Comparison of ENCODE assay signal across 13 mouse cellular contexts in the genomic region with DNA sequence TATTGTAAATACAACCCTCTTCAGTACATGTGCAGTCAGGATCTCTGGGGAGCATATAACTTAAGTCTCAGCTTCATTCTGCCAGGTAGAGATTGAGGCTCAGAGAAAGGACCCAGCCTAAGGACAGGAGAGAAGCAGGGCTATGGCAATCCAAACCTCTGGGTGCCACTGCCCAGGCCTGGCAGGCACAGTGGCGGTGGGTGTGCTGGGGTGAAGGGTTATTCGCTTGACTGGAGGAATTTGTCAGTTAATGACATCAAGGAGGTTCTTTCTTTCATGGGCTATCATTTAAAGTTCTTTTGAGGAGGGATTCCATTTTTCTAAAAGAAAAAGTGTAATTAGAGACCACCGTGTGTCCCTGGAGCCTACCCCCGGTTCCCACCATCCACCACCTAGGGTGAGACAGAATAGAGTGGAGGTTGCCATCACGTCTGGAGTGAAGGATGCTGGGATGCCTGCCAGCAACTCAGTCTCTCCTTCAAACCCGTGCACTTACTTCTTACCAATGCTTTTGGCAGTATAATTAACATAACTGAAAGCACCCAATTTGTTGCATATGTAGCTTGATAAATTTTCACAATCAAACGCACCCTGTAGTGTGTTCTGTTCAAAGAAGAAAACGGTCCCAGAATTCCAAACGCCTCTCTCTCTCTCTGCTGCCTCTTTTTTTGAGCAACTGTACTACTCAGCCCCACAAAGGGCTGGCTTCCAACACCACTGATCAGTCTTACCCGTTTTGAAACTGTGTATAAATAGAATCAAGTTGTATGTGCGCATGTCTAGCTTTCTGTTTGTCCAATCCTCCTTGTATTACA. TPM values are rescaled to one million over a fixed set of nuclear protein-coding genes. Genes with fewer than 3 reads are reported as not detected.
DNase-seq lines count a peak whose midpoint lies in the region; ATAC-seq and TF ChIP-seq lines count a peak whose summit lies in the region.
"Had no signal": no experiment of that assay in that cellular context is flagged by ENCODE, and none has a peak within 500 bp of the region (broad histone marks: within the 10 kb centered on the region; RNA-seq: fewer than 3 reads in every experiment).

No protein-coding gene starts in this region.

- TF ChIP-seq POLR2A in heart, adult 2 months (IDR thresholded peaks at IDR 0.05; ENCODE audit: insufficient read depth, low read depth, low read length): no peak

- TF ChIP-seq CTCF in heart, adult 2 months (IDR thresholded peaks at IDR 0.05): no peak
- no peak for TF ChIP-seq CTCF in hindbrain, postnatal 0 days (IDR thresholded peaks at IDR 0.05; ENCODE audit: low read depth)

- no peaks in the 10 kb centered on the region for H3K9me3 ChIP-seq in lung, embryonic 16.5 days (ENCODE audit: control insufficient read depth, low read length)
- H3K9me3 ChIP-seq in hindbrain, postnatal 0 days (ENCODE audit: low read length): no peaks in the 10 kb centered on the region
- H3K9me3 ChIP-seq: liver, embryonic 13.5 days had no signal

- H3K4me2 ChIP-seq in lung, embryonic 16.5 days (ENCODE audit: low read depth, low read length): no peak overlapping the region
- 0 out of 2 replicates have a peak overlapping the region, but pooled peaks have one; percentile 2 for H3K4me2 ChIP-seq in hindbrain, postnatal 0 days (ENCODE audit: low read depth, low read length)
- H3K4me2 ChIP-seq: heart, embryonic 11.5 days; liver, embryonic 13.5 days had no signal

- no peak overlapping the region; the same call in 1 of the 2 replicates for H3K4me3 ChIP-seq in heart, adult 2 months
- no peak overlapping the region for H3K4me3 ChIP-seq in lung, embryonic 16.5 days (ENCODE audit: low read length)
- H3K4me3 ChIP-seq in hindbrain, postnatal 0 days (ENCODE audit: low read length): no peak overlapping the region
- H3K4me3 ChIP-seq: liver, embryonic 13.5 days; megakaryocyte, embryonic 14.5 days had no signal

- 48% methylated on average over 11 of the region's 11 CpGs for WGBS in heart, adult 2 months
- WGBS in lung, embryonic 16.5 days: 36% methylated on average over 11 of the region's 11 CpGs
- 23% methylated on average over 11 of the region's 11 CpGs for WGBS in hindbrain, postnatal 0 days

- no peaks in the 10 kb centered on the region for H3K79me2 ChIP-seq in heart, adult 2 months (replicated peaks; ENCODE audit: control insufficient read depth, insufficient read depth, low read length)

- intact Hi-C loops in heart, adult 2 months (cut with DNase I): no loop called here
- intact Hi-C loops in heart, postnatal 25 days (cut with DNase I): no loop called here

- H3K27ac ChIP-seq in heart, adult 2 months: peak overlapping the region; percentile 64
- no peak overlapping the region for H3K27ac ChIP-seq in lung, embryonic 16.5 days (ENCODE audit: low read length)
- H3K27ac ChIP-seq in hindbrain, postnatal 0 days: no peak overlapping the region
- H3K27ac ChIP-seq: liver, embryonic 13.5 days had no signal

- DNase-seq in heart, adult 2 months: peak in 1 of 2 experiments; percentile 33
- no peak for DNase-seq in heart, postnatal 25 days (ENCODE audit: low spot score)
- DNase-seq in lung, postnatal 14 days: no peak
- peak; percentile 24 for DNase-seq in brain, embryonic 18.5 days (ENCODE audit: low read depth, low spot score)
- DNase-seq in hindbrain, postnatal 0 days (ENCODE audit: low spot score): no peak
- DNase-seq in cerebellum, postnatal 36 days: no peak
- DNase-seq in natural killer cell, adult 2 months (ENCODE audit: low spot score in 2 of 2): no peak
- DNase-seq: cerebellum, postnatal 14 days; liver, embryonic 13.5 days; thymus, postnatal 4 days had no signal

- no peak for TF ChIP-seq EP300 in heart, adult 2 months (IDR thresholded peaks at IDR 0.05; ENCODE audit: insufficient read depth, low read depth, low read length)

- no peaks in the 10 kb centered on the region for H3K36me3 ChIP-seq in heart, adult 2 months (ENCODE audit: control insufficient read depth, insufficient read depth, low read length)
- no peaks in the 10 kb centered on the region for H3K36me3 ChIP-seq in lung, embryonic 16.5 days (ENCODE audit: control insufficient read depth, insufficient read depth, low read length)
- no peaks in the 10 kb centered on the region for H3K36me3 ChIP-seq in hindbrain, postnatal 0 days (ENCODE audit: insufficient read depth, low read length)
- H3K36me3 ChIP-seq: liver, embryonic 13.5 days had no signal

- 0 out of 2 replicates have a peak, but pooled peaks have one; percentile 17 for ATAC-seq in lung, embryonic 16.5 days (ENCODE audit: low read depth)
- peak; percentile 62 for ATAC-seq in hindbrain, postnatal 0 days

- H3K9ac ChIP-seq in heart, adult 2 months (ENCODE audit: low read depth, low read length): no peak overlapping the region
- H3K9ac ChIP-seq in lung, embryonic 16.5 days (ENCODE audit: low read length): no peak overlapping the region
- no peak overlapping the region for H3K9ac ChIP-seq in hindbrain, postnatal 0 days (replicated peaks; ENCODE audit: low read length)
- H3K9ac ChIP-seq: liver, embryonic 13.5 days had no signal

- H3K27me3 ChIP-seq in heart, adult 2 months (ENCODE audit: control insufficient read depth, insufficient read depth, low read length): no peaks in the 10 kb centered on the region
- H3K27me3 ChIP-seq in lung, embryonic 16.5 days (ENCODE audit: control insufficient read depth, insufficient read depth, low read depth, low read length): no peaks in the 10 kb centered on the region
- no peaks in the 10 kb centered on the region for H3K27me3 ChIP-seq in hindbrain, postnatal 0 days (ENCODE audit: insufficient read depth, low read length)
- H3K27me3 ChIP-seq: liver, embryonic 13.5 days had no signal

- no peaks in the 10 kb centered on the region for H3K4me1 ChIP-seq in heart, adult 2 months (ENCODE audit: control insufficient read depth, insufficient read depth, low read length)
- no peaks in the 10 kb centered on the region for H3K4me1 ChIP-seq in lung, embryonic 16.5 days (replicated peaks; ENCODE audit: control insufficient read depth, insufficient read depth, low read length)
- H3K4me1 ChIP-seq in hindbrain, postnatal 0 days (ENCODE audit: insufficient read depth, low read length): no peaks in the 10 kb centered on the region
- H3K4me1 ChIP-seq: liver, embryonic 13.5 days; megakaryocyte, embryonic 14.5 days had no signal

RNA-seq across cellular contexts. Expression of a gene that starts 27.1 kb away (rescaled TPM):
- 10 to 100 TPM; 45.5 to 45.7 TPM for total RNA-seq in heart, adult 2 months (2021)
- polyA plus RNA-seq in heart, adult 2 months (2012; rRNA removed): 63.0 and 81.8 TPM in 2 replicates
- total RNA-seq in heart, postnatal 25 days (2021): 10 to 100 TPM; 48.6 to 48.7 TPM
- polyA plus RNA-seq in lung, embryonic 16.5 days (2015; fragmentation: Nextera tagmentation; extraction: Ambion mirVana): 9.2 and 10.3 TPM in 2 replicates
- 61.0 and 65.5 TPM in 2 replicates for total RNA-seq in hindbrain, postnatal 0 days (2014; rRNA removed)
- 3.3 and 3.8 TPM in 2 replicates for polyA plus RNA-seq in hindbrain, postnatal 0 days (2015; fragmentation: Nextera tagmentation; extraction: Ambion mirVana)
